Mouse (Mus musculus) olfactory bulb, adult 2 months (tissue): ENCODE data around the gene Igsf9.

Experiments
- CTCF ChIP-seq: fragments of 200-500 bp; IDR thresholded peaks from 2 replicates; pipeline ENCODE4 v1.5.1; 2012; ENCODE audit warnings: low read depth, mild to moderate bottlenecking, low read length, moderate library complexity; ENCODE audit not compliant: insufficient read depth
- POLR2A ChIP-seq: fragments of 200-500 bp; IDR thresholded peaks from 2 replicates; pipeline ENCODE4 v1.6.1; 2012; ENCODE audit warnings: mild to moderate bottlenecking, low read depth, low read length, moderate library complexity; ENCODE audit not compliant: insufficient read depth

GRCm38 (mm10) chr1:172469373-172469772, 12.2 kb upstream of the Igsf9 start:
- TF ChIP-seq POLR2A (no peak), CTCF (no peak)
